Mouse (Mus musculus): ENCODE data around the gene Gm10428.

GRCm38 (mm10) chr11:62706141-62706540 lies 46.8 kb upstream of the Gm10428 start:
- TF ChIP-seq CTCF (IDR thresholded peaks at IDR 0.05; ENCODE audit: control insufficient read depth, insufficient read depth, low read length), result no peak
- no peak for TF ChIP-seq POLR2A (IDR thresholded peaks at IDR 0.05; ENCODE audit: borderline replicate concordance, control insufficient read depth, low read depth, low read length)
